Mouse (Mus musculus) kidney, embryonic 16.5 days (tissue): ENCODE results near the gene Rusc2. TPM values are rescaled to one million over a fixed set of nuclear protein-coding genes. Genes with fewer than 3 reads are reported as not detected.
A peak's percentile ranks its signal among the peaks of the same experiment; 100 is the strongest.

ENCODE experiments used
- ATAC-seq: fragments of 200-750 bp; cut with Nextera tagmentation; 2 replicates; pipeline ENCODE4 v1.8.0; 2017; ENCODE audit warnings: moderate TSS enrichment; ENCODE audit not compliant: low FRiP score, low TSS enrichment
- H3K27ac ChIP-seq: fragments of 300-500 bp; sonication (generic); 2 replicates; pipeline ENCODE4 v1.5.1; 2014; ENCODE audit warnings: low read length
- H3K27me3 ChIP-seq: fragments of 300-500 bp; sonication (generic); 2 replicates; pipeline ENCODE4 v1.6.1; 2014; ENCODE audit warnings: low read length, control low read depth, mixed read lengths; ENCODE audit not compliant: insufficient read depth
- H3K36me3 ChIP-seq: fragments of 300-500 bp; sonication (generic); 2 replicates; pipeline ENCODE4 v1.6.1; 2014; ENCODE audit warnings: low read length, control low read depth, mixed read lengths; ENCODE audit not compliant: insufficient read depth
- H3K4me1 ChIP-seq: fragments of 300-500 bp; sonication (generic); 2 replicates; pipeline ENCODE4 v1.6.1; 2014; ENCODE audit warnings: low read length, control low read depth, mixed read lengths; ENCODE audit not compliant: insufficient read depth
- H3K4me2 ChIP-seq: fragments of 300-500 bp; sonication (generic); replicated peaks from 2 replicates; pipeline ENCODE4 v1.6.1; 2014; ENCODE audit warnings: low read depth, low read length
- H3K4me3 ChIP-seq: fragments of 300-500 bp; sonication (generic); 2 replicates; pipeline ENCODE4 v1.5.1; 2014; ENCODE audit warnings: mild to moderate bottlenecking, low read length
- H3K9ac ChIP-seq: fragments of 300-500 bp; sonication (generic); replicated peaks from 2 replicates; pipeline ENCODE4 v1.6.1; 2014; ENCODE audit warnings: low read length
- H3K9me3 ChIP-seq: fragments of 300-500 bp; sonication (generic); 2 replicates; pipeline ENCODE4 v1.6.1; 2016; ENCODE audit warnings: low read length, control low read depth
- WGBS: fragments of 180-500 bp; shearing (Covaris S2); extraction: QIAGEN DNeasy Blood & Tissue Kit; methylation state at CpG from one replicate; pipeline ENCODE4 v1.1.7; 2014; 5-methylcytosine and 5-hydroxymethylcytosine counted together
- polyA plus RNA-seq: library from polyadenylated mRNA; unstranded; fragments of >200 nt; fragmentation: Nextera tagmentation; extraction: Ambion mirVana; gene quantifications from 2 replicates; pipeline ENCODE4 v1.2.1, GENCODE M21; 2015

The Rusc2 gene
- polyA plus RNA-seq, 1 experiment from 2014 or later, result 10.3 TPM

DNA sequence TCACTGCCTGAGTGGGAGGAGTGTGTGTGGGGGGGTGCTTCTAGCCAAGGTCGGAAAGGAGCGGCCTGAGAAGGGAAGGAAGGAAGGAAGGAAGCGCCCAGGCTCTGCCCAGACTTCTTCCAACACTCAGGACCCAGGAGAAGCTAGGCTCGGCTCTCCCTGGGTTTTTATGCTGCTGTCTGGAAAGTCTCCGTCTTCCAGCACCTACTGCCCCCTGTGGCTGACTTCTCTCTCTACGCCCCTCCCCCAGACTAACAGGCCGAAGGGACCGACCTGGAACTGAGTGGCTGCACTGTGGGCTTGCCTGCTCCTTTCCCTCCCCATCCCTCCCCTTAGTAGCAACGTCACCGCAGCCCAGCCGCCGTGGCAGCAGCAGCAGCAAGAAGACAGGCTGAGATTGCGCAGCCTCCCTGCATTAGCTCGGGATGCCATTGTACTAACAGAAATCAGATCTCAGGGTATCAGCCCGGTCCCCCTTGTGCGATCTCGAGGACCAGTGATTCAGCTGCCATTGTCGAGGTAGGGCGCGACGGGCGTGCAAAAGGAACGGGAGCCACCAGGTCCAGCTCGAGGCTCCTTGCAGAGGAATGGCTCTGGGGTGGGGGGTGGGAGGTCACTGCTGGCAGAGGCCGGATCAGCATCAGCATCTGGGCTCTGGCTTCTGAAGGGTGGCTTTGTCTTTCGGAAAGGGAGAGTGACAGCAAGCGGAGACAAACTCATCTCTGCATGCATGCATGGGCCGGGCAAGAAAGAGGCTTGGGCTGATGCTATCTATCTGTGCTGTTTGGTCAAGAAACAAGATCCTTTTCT, 24.6 kb downstream of the Rusc2 start:
- Histone ChIP-seq H3K27me3 (no peaks in the 10 kb centered on the region), H3K4me3 (peak overlapping the region; percentile 52), H3K4me1 (peaks cover 39% of the 10 kb centered on the region), H3K27ac (peak overlapping the region; percentile 89), H3K4me2 (peak overlapping the region; percentile 76), H3K9me3 (no peaks in the 10 kb centered on the region), H3K36me3 (no peaks in the 10 kb centered on the region), H3K9ac (peak overlapping the region; percentile 64)
- 2% methylated on average over 28 of the region's 28 CpGs for WGBS
- peak; percentile 97 for ATAC-seq

DNA sequence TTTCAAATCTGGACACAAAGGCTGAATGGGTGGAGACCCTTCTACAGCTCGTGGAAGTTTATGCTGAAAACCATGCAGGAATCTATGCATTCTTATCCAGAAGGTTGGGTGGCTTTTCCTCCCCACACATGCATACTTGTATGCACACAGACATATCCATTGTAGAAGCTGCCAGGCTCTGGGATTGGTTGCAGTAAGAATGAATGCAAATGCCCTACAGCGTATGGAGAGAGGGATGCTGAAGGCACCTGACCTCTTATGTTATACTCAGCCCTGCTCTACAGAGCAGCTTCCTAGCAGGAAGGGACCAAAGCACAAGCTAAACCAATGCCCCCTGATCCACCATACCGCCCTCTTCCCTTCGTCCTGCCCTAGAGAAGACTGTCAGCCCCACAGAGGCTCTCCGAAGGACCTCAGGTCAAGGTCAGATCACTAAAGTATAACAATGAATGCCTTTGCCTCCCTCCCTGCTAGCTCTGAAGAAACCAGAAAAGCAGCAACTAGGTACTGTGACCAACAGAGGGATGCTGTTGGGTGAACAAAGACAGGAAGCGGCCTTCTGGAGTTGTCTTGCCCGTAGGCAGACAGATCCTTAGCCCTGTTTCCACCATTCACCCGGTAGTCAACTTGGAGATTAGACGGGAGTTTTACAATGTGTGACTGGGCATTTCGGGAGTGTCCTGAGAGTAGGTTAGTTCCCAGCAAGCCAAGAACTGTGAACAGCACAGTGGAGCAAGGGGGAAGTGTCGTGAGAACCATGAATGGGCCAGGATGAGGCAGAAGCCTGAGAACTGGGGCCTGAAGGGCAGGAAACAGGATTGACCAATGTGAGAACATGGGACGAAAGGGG, 25.5 kb downstream of the Rusc2 start:
- Histone ChIP-seq H3K27ac (peak overlapping the region; percentile 89), H3K4me2 (peak overlapping the region; percentile 76), H3K4me1 (peaks cover 36% of the 10 kb centered on the region), H3K9me3 (no peaks in the 10 kb centered on the region), H3K36me3 (no peaks in the 10 kb centered on the region), H3K4me3 (peak overlapping the region; percentile 52), H3K9ac (peak overlapping the region; percentile 64), H3K27me3 (no peaks in the 10 kb centered on the region)
- 60% methylated on average over 12 of the region's 12 CpGs for WGBS
- ATAC-seq, result no peak

- Histone ChIP-seq H3K9me3 (no peaks in the 10 kb centered on the region), H3K4me3 (no peak overlapping the region), H3K4me1 (peaks cover 32% of the 10 kb centered on the region), H3K27ac (no peak overlapping the region), H3K27me3 (no peaks in the 10 kb centered on the region), H3K9ac (no peak overlapping the region), H3K36me3 (peaks cover 26% of the 10 kb centered on the region), H3K4me2 (no peak overlapping the region)
- ATAC-seq, result no peak
- WGBS, result 88% methylated on average over 14 of the region's 14 CpGs
These were observed 33.0 kb downstream of the Rusc2 start for GRCm38 (mm10) chr4:43414761-43415160.

GRCm38 (mm10) chr4:43415221-43416070, 33.7 kb downstream of the Rusc2 start:
- peaks cover 37% of the 10 kb centered on the region for H3K4me1 ChIP-seq
- H3K36me3 ChIP-seq, result peaks cover 26% of the 10 kb centered on the region
- H3K27ac ChIP-seq, result no peak overlapping the region
- no peak for ATAC-seq
- H3K9ac ChIP-seq, result no peak overlapping the region
- H3K4me2 ChIP-seq, result no peak overlapping the region
- no peaks in the 10 kb centered on the region for H3K27me3 ChIP-seq
- no peaks in the 10 kb centered on the region for H3K9me3 ChIP-seq
- WGBS, result 90% methylated on average over 29 of the region's 29 CpGs
- H3K4me3 ChIP-seq, result no peak overlapping the region

DNA sequence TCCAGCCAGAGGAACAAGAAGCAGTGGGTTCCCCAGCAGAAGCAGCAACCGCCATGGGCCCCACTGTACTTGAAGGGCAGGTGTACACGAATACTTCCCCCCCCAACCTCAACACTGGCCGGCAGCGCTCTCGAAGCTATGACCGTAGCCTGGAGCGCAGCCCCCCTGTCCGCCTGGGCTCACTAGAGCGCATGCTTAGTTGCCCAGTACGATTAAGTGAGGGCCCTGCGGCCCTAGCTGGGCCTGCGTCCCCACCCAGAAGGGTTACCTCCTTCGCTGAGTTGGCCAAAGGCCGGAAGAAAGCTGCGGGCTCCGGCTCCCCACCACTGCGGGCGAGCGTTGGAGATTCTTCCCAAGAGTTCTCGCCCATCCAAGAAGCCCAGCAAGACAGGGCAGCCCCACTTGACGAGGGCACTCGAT, 34.3 kb downstream of the Rusc2 start:
- 97% methylated on average over 22 of the region's 22 CpGs for WGBS
- Histone ChIP-seq H3K4me1 (peaks cover 37% of the 10 kb centered on the region), H3K9ac (no peak overlapping the region), H3K36me3 (peaks cover 26% of the 10 kb centered on the region), H3K4me2 (no peak overlapping the region), H3K4me3 (no peak overlapping the region), H3K27me3 (no peaks in the 10 kb centered on the region), H3K9me3 (no peaks in the 10 kb centered on the region), H3K27ac (no peak overlapping the region)
- ATAC-seq, result no peak

DNA sequence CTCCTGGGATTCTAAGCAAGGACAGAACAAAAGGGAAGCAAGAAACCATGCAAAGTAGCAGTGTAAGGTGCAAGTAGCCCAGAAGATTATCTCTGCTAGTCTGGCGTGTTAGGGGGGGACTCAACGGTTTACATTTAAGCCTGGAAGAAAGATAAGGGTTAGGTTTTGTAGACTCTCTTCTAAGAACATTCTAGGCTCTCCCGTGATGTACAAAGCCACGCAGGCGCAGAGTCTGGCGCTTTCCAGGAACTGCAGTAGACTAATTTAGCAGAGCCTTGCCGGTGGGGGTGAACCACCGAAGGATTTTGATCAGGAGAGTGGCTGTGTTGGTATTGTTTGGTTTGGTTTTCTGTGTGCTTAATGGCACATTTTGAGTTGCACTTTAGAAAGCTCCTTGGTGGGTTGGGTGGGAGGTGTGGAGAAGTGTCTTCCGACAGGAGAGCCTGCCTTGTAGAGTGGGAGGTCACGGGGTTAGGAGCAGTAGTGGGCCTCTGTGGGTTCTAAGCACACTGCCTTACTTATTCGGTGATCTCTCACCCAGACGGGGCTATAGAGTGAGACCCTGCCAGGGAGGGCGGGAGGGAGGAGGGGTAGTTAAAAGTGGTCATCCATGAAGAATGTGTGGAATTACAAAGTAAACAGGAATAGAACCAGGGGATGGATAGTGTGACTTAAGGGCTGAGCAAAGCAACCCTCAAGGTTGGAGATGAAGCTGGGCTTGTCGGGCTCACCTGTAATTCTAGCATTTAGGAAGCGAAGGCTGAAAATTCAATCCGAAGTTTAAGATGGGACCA, 35.7 kb downstream of the Rusc2 start:
- WGBS, result 39% methylated on average over 16 of the region's 16 CpGs
- peak overlapping the region; percentile 36 for H3K9ac ChIP-seq
- H3K4me1 ChIP-seq, result peaks cover 37% of the 10 kb centered on the region
- H3K4me3 ChIP-seq, result no peak overlapping the region
- H3K9me3 ChIP-seq, result no peaks in the 10 kb centered on the region
- H3K27ac ChIP-seq, result peak overlapping the region; percentile 84
- ATAC-seq, result peak; percentile 86
- peaks cover 37% of the 10 kb centered on the region for H3K36me3 ChIP-seq
- no peaks in the 10 kb centered on the region for H3K27me3 ChIP-seq
- H3K4me2 ChIP-seq, result no peak overlapping the region

DNA sequence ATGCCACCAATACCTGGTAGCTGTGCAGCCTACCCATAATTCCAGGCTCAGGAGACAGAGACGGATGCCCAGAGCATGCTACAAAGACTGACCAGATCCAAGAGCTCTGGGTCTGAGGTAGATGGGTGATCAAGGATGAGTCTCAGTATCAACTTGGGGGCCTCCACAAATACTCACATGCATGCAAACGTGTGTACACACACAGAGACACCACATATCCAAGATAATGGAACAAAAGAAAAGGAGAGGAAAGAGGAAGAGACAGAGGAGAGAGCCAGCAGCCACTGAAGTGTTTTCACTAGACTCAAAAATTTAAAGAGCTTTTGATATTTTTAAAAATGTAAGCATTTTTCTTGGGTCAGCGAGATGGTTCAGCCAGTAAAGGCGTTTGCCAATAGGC, 36.7 kb downstream of the Rusc2 start:
- Histone ChIP-seq H3K27me3 (no peaks in the 10 kb centered on the region), H3K4me1 (peaks cover 37% of the 10 kb centered on the region), H3K36me3 (peaks cover 46% of the 10 kb centered on the region), H3K27ac (peak overlapping the region; percentile 84; the same call in 1 of the 2 replicates), H3K4me2 (no peak overlapping the region), H3K4me3 (no peak overlapping the region), H3K9ac (no peak overlapping the region), H3K9me3 (no peaks in the 10 kb centered on the region)
- ATAC-seq, result no peak
- WGBS, result 61% methylated on average over 4 of the region's 4 CpGs

GRCm38 (mm10) chr4:43418973-43419656, 37.3 kb downstream of the Rusc2 start:
- no peak for ATAC-seq
- peak overlapping the region; percentile 25; the same call in 1 of the 2 replicates for H3K9ac ChIP-seq
- no peak overlapping the region for H3K4me2 ChIP-seq
- H3K27ac ChIP-seq, result peak overlapping the region; percentile 84; the same call in 1 of the 2 replicates
- WGBS, result 54% methylated on average over 15 of the region's 15 CpGs
- peaks cover 37% of the 10 kb centered on the region for H3K4me1 ChIP-seq
- no peak overlapping the region for H3K4me3 ChIP-seq
- H3K9me3 ChIP-seq, result no peaks in the 10 kb centered on the region
- no peaks in the 10 kb centered on the region for H3K27me3 ChIP-seq
- peaks cover 51% of the 10 kb centered on the region for H3K36me3 ChIP-seq
